Mouse (Mus musculus): ENCODE measurements around the gene Fgf2.
A peak's percentile ranks its signal among the peaks of the same experiment; 100 is the strongest.

The Fgf2 gene

DNA sequence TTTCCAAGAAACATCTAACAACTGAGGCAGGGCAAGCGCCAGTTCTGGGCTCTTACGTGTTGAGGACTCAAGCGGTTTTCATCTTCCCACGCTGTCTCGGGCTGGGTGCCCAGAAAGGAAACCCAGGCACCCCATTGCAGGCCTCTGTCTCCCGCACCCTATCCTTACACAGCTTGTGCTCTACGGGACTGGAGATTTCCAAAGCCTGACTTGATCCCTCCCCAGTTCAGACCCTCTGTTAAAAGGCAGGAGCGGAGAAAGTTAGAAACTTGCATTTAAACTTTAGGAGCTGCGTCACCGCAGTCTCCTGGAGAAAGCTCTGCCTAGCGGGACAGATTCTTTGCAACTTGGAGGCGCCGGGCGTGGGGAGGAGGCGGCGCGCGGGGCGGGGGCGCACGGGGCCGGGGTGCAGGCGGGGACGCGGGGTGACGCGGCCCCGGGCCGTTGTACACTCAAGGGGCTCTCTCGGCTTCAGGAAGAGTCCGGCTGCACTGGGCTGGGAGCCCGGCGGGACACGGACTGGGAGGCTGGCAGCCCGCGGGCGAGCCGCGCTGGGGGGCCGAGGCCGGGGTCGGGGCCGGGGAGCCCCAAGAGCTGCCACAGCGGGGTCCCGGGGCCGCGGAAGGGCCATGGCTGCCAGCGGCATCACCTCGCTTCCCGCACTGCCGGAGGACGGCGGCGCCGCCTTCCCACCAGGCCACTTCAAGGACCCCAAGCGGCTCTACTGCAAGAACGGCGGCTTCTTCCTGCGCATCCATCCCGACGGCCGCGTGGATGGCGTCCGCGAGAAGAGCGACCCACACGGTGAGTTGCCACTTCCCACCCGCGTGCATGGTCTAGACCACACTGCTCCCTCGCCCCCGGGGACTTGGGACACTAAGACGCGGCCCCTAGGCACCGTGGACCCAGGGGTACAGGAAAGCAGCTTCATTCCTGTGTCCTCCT, at the start of gene Fgf2:
TSS of gene Fgf2 (plus strand) at position 126 of the 945 bp plus-strand sequence.
- peak; percentile 53 to 72 for DNase-seq (ENCODE audit: low spot score in 2 of 2)

- DNase-seq (ENCODE audit: low spot score in 2 of 2): no peak
Observed at GRCm38 (mm10) chr3:37299470-37299869, 48.7 kb upstream of the Fgf2 start.

- peak in 1 of 2 experiments; percentile 19 for DNase-seq (ENCODE audit: low spot score in 2 of 2)
Observed at GRCm38 (mm10) chr3:37302685-37303084, 45.5 kb upstream of the Fgf2 start.

- DNase-seq (ENCODE audit: low spot score in 2 of 2): no peak
Observed at GRCm38 (mm10) chr3:37303392-37304139, 44.6 kb upstream of the Fgf2 start.

DNA sequence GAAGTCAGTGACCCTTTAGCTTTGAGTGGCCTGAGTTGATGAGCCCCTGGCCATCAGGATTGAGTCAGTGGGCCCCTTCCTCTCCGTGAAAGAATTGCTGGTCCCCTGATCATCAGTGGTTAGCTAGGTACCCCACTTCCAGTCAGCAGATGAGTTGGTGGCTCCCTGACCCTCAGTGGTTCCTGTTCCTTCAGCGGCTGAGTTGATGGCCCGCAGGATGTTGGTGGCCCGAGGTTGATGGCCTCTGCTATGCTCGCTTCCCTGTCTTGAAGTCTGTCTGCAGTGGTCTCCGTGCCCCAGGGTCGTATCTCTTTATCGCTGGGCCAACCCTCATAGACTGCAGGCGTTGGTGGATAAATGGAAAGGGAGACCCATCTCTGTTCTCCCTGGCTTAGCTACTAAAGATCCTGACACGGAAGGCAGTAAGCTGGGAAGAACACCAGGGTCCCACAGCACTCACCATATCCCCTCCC, 36.2 kb upstream of the Fgf2 start:
- DNase-seq (ENCODE audit: low spot score in 2 of 2): no peak

GRCm38 (mm10) chr3:37312370-37312941, 35.7 kb upstream of the Fgf2 start, which contains the start of the genes Bbs12 and Cetn4:
Bbs12 (plus strand) TSS chr3:37312554.
Cetn4 (minus strand) TSS chr3:37312708.
- peak; percentile 94 to 95 for DNase-seq (ENCODE audit: low spot score in 2 of 2)

DNA sequence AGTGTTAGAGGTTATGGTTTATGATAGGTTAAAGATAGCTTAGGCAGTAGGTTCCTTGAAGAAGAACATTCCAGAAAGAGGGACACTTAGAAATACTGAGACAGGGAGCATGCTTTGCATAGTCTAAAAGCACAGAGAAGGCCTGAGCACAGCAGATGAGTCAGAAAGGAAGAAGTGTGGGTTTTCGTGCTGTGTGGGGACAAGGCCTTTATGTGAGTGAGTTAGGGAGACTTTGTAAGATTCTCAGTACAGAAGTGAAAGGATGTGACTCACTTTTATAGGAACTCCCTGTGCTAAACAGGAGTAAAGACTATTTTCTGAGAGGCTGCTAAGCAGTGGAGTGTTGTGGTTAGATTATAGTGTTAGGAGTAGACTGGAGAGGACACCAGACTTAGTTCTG, 34.8 kb upstream of the Fgf2 start:
- DNase-seq (ENCODE audit: low spot score in 2 of 2): peak; percentile 20

- peak in 1 of 2 experiments; percentile 26 for DNase-seq (ENCODE audit: low spot score in 2 of 2)
Observed at GRCm38 (mm10) chr3:37316233-37316632, 31.9 kb upstream of the Fgf2 start.

DNA sequence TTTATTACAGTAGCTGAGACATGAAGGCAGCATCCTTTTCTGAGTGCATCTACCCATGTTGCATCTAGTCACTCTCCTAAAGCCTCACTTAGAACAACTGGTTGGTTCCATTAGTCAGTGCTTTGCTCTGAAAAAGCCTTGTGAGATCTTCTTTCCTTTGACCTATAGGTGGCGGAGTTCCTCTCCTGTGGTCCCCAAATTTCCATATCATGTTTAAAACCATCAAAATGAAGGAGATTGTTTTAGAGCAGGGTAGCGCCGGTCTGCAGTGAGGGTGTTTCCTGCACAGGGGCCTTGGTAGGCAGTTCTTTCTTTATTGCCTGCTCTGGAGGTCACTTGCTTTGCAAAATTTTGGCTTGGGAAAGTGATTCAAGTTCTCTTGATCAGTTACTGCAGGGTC, 23.8 kb upstream of the Fgf2 start:
- DNase-seq (ENCODE audit: low spot score in 2 of 2): no peak

DNA sequence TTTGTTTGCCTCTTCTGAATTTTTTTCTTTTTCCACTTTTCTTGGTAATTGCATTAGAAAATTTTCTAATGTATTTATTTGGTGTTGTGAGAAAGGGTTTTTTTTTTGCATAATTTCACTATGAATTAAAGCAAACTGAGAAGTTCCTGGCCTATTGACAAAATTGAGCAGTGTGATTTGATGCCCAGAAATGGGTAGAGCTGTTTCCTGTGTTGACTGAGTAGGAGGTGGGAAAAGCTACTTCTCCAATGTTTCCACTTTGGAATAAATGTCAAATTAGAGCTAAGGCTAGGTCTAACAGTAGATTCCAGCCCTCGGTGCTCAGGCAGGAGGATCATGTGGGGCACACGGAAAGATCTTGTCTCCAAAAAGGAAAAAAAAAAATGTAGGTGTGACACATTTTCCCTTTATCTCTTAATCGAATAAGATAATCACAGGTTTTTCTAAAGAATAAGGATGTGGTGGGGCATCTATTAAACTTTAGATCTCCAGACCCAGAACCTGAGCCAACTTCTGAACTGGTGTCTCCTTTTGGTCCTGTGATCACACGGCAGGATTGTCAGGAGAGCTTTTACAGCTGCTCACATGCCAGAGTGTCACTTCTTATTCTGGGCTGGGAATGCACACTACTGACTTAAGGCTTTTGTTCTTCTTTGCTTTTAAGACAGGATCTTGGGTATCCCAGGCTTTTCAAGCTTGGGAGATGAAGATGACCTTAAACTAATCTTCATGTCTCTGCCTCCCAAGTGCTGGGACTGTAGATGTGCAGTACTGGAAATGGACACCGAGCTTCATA, 22.6 kb upstream of the Fgf2 start:
- no peak for DNase-seq (ENCODE audit: low spot score in 2 of 2)

- DNase-seq (ENCODE audit: low spot score in 2 of 2): no peak
Observed at GRCm38 (mm10) chr3:37326627-37327026, 21.5 kb upstream of the Fgf2 start.

- DNase-seq (ENCODE audit: low spot score in 2 of 2): no peak
Observed at GRCm38 (mm10) chr3:37328489-37328888, 19.7 kb upstream of the Fgf2 start.

GRCm38 (mm10) chr3:37329963-37330362, 18.2 kb upstream of the Fgf2 start:
- no peak for DNase-seq (ENCODE audit: low spot score in 2 of 2)

DNA sequence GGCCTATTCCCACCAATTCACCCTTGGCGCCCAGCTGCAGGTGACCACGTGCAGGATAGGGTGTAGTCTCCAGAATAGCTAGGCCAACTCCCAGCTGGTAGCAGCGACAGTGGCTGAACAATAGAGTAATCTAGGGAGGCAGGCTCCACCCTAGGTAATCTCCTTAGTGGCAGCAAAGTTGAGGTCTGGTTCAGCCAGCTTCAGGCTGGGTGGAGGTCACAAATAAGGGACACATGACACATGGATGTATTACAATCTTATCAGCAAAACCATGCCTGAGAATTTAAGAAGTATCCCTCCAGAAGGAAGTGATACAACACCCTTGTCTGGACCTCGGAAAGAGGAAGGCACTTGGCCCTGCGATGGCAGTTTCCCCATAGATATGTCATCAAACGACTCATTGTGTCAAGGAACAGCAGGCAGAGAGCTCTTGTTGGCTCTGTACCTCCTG, 16.1 kb upstream of the Fgf2 start:
- DNase-seq (ENCODE audit: low spot score in 2 of 2): no peak

- no peak for DNase-seq (ENCODE audit: low spot score in 2 of 2)
Observed at GRCm38 (mm10) chr3:37334053-37334452, 14.1 kb upstream of the Fgf2 start.

- peak in 1 of 2 experiments; percentile 29 for DNase-seq (ENCODE audit: low spot score in 2 of 2)
Observed at GRCm38 (mm10) chr3:37341110-37341509, 7.0 kb upstream of the Fgf2 start.

GRCm38 (mm10) chr3:37342811-37343210, 5.3 kb upstream of the Fgf2 start:
- peak; percentile 23 to 48 for DNase-seq (ENCODE audit: low spot score in 2 of 2)

DNA sequence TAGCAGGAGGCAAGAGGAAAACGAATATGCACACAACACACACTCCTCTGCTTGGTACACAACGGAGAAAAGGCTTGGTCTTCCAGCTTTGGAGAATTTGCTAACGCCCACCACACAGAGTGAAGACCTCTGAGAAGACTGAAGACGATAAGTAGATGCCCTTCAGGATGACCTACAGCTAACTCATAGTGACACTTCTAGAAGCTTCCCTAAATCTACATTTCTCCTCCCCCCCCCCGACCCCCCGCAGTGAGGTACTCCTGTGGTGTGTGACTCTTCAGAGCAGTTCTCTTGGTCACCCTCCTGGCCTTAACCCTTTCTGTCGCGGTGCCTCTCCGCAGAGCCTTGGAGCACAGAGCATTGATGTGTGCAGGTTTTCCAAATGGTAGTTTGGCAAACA, 475 bp upstream of the Fgf2 start:
- no peak for DNase-seq (ENCODE audit: low spot score in 2 of 2)

GRCm38 (mm10) chr3:37349166-37349548, 1.0 kb downstream of the Fgf2 start:
- peak; percentile 26 to 33 for DNase-seq (ENCODE audit: low spot score in 2 of 2)

DNA sequence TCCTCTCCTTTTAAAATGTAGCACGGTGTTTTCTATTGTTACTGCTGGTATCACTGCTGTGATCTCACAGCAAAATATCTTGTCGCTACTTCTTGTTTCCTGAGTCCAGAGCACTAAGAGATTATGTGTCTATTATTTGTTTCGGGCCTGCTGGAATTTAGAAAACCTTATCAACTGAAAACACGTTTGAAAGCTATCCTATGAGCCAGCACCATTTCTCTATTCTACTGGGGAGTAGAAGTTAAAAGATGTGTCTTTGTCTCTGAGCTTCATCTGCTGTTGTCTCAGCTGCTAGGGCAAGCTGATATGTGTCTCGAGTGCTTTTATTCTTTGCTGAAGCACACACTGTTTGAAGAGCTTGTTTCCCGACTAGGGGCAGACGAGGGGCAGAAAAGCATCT, 2.2 kb downstream of the Fgf2 start:
- DNase-seq (ENCODE audit: low spot score in 2 of 2): no peak

DNA sequence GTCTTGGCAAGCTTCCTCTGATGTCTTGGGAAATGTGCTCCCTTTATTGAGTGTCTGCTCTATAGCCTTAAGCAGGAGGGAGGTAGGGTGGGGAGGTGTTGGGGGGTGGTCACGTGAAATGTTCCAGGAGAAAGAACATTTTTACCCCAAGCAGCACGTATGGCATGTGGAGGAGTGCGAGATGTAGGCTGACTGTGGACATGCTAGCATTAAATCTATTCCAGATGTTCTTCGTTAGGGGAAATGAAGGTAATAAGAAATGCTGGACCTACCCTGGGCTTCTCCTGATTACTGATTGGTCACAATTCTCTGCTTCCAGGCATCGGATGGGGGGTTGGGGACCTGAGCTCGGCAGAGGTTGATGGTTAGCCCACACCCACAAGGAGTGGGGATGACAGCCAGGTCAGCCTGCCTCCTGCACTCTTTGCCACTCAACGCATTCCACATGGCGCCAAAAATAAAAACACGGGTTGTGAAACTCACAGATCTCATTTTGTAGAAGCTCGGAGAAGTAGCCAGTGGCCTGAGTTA, 5.9 kb downstream of the Fgf2 start:
- peak; percentile 32 to 64 for DNase-seq (ENCODE audit: low spot score in 2 of 2)

Measured in heart, adult 9 months (tissue).